Mouse (Mus musculus) midbrain, embryonic 12.5 days (tissue): ENCODE data around the gene Ppp1r3a. TPM values are rescaled to one million over a fixed set of nuclear protein-coding genes. Genes with fewer than 3 reads are reported as not detected.
"Not testable (repeated sequence)": the region's sequence is repeated elsewhere in the genome, so short reads cannot be mapped to it uniquely, and the experiment has no call there.

Source experiments
- ATAC-seq: fragments of 200-750 bp; cut with Nextera tagmentation; 2 replicates; pipeline ENCODE4 v1.8.0; 2017; ENCODE audit warnings: low read depth, moderate TSS enrichment, moderate library complexity; ENCODE audit not compliant: low FRiP score
- H3K27ac ChIP-seq: fragments of 300-500 bp; sonication (generic); replicated peaks from 2 replicates; pipeline ENCODE4 v1.5.1; 2016; ENCODE audit warnings: mild to moderate bottlenecking
- H3K27me3 ChIP-seq: fragments of 300-500 bp; sonication (generic); 2 replicates; pipeline ENCODE4 v1.6.1; 2016; ENCODE audit warnings: mild to moderate bottlenecking
- H3K36me3 ChIP-seq: fragments of 300-500 bp; sonication (generic); 2 replicates; pipeline ENCODE4 v1.6.1; 2016
- H3K4me1 ChIP-seq: fragments of 300-500 bp; sonication (generic); 2 replicates; pipeline ENCODE4 v1.6.1; 2016
- H3K4me2 ChIP-seq: fragments of 300-500 bp; sonication (generic); replicated peaks from 2 replicates; pipeline ENCODE4 v1.6.1; 2016; ENCODE audit warnings: mild to moderate bottlenecking, moderate library complexity
- H3K4me3 ChIP-seq: fragments of 300-500 bp; sonication (generic); 2 replicates; pipeline ENCODE4 v1.5.1; 2016; ENCODE audit warnings: mild to moderate bottlenecking
- H3K9ac ChIP-seq: fragments of 300-500 bp; sonication (generic); replicated peaks from 2 replicates; pipeline ENCODE4 v1.6.1; 2016; ENCODE audit warnings: mild to moderate bottlenecking, moderate library complexity
- H3K9me3 ChIP-seq: fragments of 300-500 bp; sonication (generic); 2 replicates; pipeline ENCODE4 v1.6.1; 2016; ENCODE audit warnings: mild to moderate bottlenecking
- WGBS: fragments of 180-500 bp; shearing (Covaris S2); methylation state at CpG from one replicate; pipeline ENCODE4 v1.1.7; 2016; 5-methylcytosine and 5-hydroxymethylcytosine counted together
- polyA plus RNA-seq: library from polyadenylated mRNA; unstranded; fragments of >200 nt; fragmentation: Nextera tagmentation; extraction: Ambion mirVana; gene quantifications from 2 replicates; pipeline ENCODE4 v1.2.1, GENCODE M21; 2016

Ppp1r3a gene
- polyA plus RNA-seq, 1 experiment from 2014 or later: not detected

DNA sequence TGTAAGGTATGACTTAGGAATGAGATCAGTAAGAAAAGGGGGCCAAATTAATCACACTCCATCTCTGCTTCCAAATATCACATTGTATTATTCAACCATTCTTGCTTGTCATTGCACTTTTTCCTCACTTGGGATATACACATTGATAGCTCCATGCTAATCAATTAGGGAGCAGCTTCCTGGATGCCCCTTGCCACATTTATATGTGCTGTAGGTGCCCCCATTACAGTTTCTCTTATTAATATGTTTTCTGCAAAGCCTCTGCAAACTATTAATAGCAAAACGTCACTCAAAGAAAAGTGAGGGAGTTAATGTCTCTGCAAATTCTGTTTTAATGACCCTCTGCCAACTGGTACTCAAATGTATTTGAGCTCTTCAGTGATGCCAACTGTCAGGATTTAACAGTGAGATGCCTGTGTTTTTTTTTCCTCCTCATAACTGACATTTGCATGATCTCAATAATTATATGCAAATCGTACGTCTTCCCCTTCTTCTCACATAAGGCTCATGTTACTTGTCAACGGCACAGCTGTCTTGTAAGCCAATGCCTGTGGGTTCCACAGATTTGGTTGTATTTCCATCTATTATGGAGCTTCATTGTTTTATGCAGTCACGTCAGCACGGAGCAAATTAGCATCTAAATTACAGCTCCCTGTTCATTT, 34.8 kb downstream of the Ppp1r3a start:
- no peak overlapping the region for H3K4me2 ChIP-seq
- no peaks in the 10 kb centered on the region for H3K36me3 ChIP-seq
- no peaks in the 10 kb centered on the region for H3K4me1 ChIP-seq
- H3K9ac ChIP-seq: no peak overlapping the region
- H3K4me3 ChIP-seq: no peak overlapping the region
- H3K27ac ChIP-seq: no peak overlapping the region
- no peak; the same call in 1 of the 2 replicates for ATAC-seq
- no peaks in the 10 kb centered on the region for H3K9me3 ChIP-seq
- WGBS: 72% methylated on average over 6 of the region's 6 CpGs
- H3K27me3 ChIP-seq: no peaks in the 10 kb centered on the region

DNA sequence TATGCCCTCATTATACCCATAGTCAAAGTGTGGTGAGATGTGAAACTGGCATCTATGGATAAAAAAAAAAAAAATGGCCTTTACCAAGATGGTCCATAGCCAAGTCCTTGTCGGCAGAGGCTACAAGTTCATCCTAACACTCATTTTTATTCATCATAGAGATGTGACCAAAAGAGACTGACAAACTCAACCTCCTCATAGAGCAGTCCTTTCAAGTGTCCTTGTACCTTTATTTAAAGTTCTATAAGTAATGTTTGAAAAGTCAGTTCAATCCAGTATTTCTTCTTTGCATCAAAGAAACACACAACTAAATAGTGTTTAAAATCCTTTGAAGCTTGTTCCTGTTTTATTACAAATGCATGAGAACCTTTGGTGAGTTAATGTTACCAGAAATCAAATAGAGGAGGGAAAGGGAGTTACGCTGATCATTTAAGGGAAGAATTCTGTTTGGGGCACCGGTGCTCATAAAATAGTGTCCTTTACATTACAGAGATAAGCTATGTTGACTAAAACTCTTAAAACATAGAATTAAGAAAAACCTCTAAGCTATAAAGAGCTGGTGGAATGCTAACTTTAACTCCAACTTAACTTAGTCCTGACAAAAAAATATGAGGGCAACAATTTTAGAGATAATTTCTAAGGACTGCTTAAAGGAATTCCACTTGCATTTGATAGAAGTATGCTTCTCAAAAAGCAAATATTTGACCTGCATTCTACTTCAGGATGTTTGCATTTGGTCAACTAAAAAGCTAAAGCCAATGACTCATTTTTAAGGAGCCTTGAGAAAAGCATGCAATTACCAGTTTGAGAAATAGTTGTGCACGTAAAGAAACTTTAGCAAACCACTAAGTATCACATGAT, 39.7 kb downstream of the Ppp1r3a start:
- Histone ChIP-seq H3K27ac (no peak overlapping the region), H3K4me2 (no peak overlapping the region), H3K4me3 (no peak overlapping the region), H3K9me3 (no peaks in the 10 kb centered on the region), H3K9ac (no peak overlapping the region), H3K4me1 (no peaks in the 10 kb centered on the region), H3K27me3 (no peaks in the 10 kb centered on the region), H3K36me3 (no peaks in the 10 kb centered on the region)
- no peak for ATAC-seq
- 89% methylated on average over 4 of the region's 4 CpGs for WGBS

DNA sequence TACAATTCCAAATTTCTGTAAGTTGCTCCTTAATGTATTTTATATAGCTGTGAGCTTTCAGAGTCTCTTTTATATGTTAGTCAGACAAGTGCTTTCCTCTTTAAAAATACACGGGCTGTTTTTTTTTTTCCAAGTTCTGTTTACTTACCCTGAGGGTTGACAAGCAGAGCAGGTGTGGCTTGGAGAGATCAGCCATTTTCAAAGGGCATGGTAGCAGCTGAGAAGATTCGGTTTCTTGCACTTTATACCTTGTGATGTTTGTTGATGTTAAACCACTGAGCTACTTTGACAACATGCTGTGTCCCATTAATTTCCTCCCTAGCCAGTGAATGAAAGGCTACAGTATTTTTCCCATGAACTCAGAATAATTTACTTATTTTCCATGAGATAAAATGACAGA, 42.9 kb downstream of the Ppp1r3a start:
- 60% methylated on average over 2 of the region's 2 CpGs for WGBS
- no peak for ATAC-seq
- no peaks in the 10 kb centered on the region for H3K27me3 ChIP-seq
- no peak overlapping the region for H3K9ac ChIP-seq
- H3K4me3 ChIP-seq: no peak overlapping the region
- no peak overlapping the region for H3K4me2 ChIP-seq
- H3K36me3 ChIP-seq: no peaks in the 10 kb centered on the region
- H3K27ac ChIP-seq: no peak overlapping the region
- no peaks in the 10 kb centered on the region for H3K4me1 ChIP-seq
- no peaks in the 10 kb centered on the region for H3K9me3 ChIP-seq

DNA sequence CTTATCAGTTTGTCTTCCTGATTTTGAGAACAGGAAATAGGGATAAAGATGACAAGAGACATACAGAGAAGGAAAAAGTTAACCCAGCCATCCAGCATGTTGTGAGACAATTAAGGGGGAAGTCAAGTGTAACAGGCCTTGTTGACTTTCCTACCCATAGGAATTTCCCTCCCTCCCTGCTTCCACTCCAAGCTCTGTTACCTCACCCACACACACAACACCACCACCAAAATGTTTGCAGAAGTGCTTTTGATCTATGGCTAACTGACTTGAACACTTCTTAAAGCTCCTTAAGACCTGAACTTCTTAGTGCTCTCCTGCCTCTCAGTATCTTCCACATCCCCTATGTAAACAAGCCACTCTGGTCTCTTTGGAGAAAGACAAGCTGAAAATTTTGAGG, 55.0 kb downstream of the Ppp1r3a start:
- Histone ChIP-seq H3K9ac (no peak overlapping the region), H3K27me3 (no peaks in the 10 kb centered on the region), H3K36me3 (no peaks in the 10 kb centered on the region), H3K27ac (no peak overlapping the region), H3K4me3 (no peak overlapping the region), H3K4me1 (no peaks in the 10 kb centered on the region), H3K4me2 (no peak overlapping the region), H3K9me3 (no peaks in the 10 kb centered on the region)
- ATAC-seq: no peak

DNA sequence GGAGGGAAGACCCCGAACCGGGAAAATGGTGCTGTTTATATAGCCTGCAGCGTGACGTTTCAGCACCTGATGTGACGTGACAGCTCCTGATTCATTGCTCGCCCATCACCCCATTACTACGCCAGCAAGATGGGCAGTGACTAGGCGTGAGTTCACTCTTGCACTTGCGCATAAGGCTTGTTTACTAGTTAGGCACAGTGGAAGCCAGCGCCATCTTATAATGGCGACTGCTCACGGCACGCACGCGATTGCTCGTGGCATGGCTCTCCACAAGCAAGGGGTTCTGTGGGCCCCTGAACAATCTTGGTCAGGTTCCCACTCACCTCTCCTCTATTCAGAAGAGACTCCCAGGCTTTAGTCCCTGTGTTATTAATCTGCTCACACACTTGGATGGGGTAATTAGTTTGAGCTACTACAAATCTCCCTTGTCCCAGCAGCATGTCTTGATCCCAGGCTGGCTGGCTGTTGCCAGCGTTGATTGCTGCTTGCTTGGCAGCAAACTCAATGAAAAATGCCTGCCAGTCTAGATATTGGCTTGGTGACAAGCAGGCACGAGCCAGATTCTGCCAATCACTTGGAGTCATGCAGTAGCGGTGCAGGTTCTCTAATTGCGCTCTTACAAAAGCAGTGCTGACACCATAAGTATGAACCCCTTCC, 75.7 kb downstream of the Ppp1r3a start:
- H3K4me1 ChIP-seq, H3K9ac ChIP-seq, H3K27ac ChIP-seq, ATAC-seq, H3K36me3 ChIP-seq, H3K4me3 ChIP-seq, H3K4me2 ChIP-seq, H3K9me3 ChIP-seq, H3K27me3 ChIP-seq: not testable (repeated sequence)
- WGBS: 93% methylated on average over 20 of the region's 20 CpGs

DNA sequence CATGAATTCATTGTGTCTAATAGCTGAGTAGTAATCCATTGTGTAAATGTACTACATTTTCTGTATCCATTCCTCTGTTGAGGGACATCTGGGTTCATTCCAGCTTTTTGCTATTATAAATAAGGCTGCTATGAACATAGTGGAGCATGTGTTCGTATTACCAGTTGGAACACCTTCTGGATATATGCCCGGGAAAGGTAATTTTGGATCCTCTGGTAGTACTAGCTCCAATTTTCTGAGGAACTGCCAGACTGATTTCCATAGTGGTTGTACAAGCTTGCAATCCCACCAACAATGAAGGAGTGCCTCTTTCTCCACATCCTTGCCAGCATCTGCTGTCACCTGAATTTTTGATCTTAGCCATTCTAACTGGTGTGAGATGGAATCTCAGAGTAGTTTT, 86.1 kb downstream of the Ppp1r3a start:
- H3K36me3 ChIP-seq, H3K27ac ChIP-seq, H3K4me2 ChIP-seq, H3K9ac ChIP-seq, H3K4me1 ChIP-seq, H3K4me3 ChIP-seq, H3K27me3 ChIP-seq, ATAC-seq: not testable (repeated sequence)
- WGBS: 91% methylated on average over 2 of the region's 2 CpGs
- H3K9me3 ChIP-seq: peaks cover 10% of the 10 kb centered on the region

DNA sequence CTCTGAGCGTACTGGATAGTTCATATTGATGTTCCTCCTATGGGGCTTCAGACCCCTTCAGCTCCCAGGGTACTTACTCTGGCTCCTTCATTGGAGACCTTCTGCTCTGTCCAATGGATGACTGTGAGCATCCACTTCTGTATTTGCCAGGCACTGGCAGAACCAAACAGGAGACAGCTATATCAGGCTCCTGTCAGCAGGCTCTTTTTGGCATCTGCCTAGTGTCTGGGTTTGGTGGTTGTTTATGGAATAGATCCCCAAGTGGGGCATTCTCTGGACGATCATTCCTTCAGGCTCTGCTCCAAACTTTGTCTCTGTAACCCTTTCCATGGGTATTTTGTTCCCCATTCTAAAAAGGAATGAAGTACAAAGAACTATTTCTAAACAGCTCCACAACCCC, 87.4 kb downstream of the Ppp1r3a start:
- ATAC-seq, H3K9me3 ChIP-seq, H3K27ac ChIP-seq, H3K36me3 ChIP-seq, H3K27me3 ChIP-seq, H3K4me1 ChIP-seq, H3K4me3 ChIP-seq, H3K4me2 ChIP-seq, H3K9ac ChIP-seq: not testable (repeated sequence)
- WGBS: 93% methylated on average over 2 of the region's 2 CpGs

Other genes starting within 250 kb of the Ppp1r3a start
- 48.3 and 62.0 TPM in 2 replicates for gene Foxp2, start 146.1 kb upstream of the Ppp1r3a start, polyA plus RNA-seq